Mouse (Mus musculus) liver, embryonic 14.5 days (tissue): ENCODE measurements at regions not wholly inside any gene's neighbourhood (a gene's known extent, or its start where the extent isn't known, plus 50 kb on each side); places are given as distances from the start of the nearest gene placed in this dataset.

Experiments used
- ATAC-seq: fragments of 200-750 bp; cut with Nextera tagmentation; 2 replicates; pipeline ENCODE4 v1.8.0; 2017; ENCODE audit warnings: moderate number of reproducible peaks, mild to moderate bottlenecking, moderate library complexity; ENCODE audit not compliant: insufficient read depth
- DNase-seq, 3 experiments: peaks; one replicate each; pipeline ENCODE4 v3.0.0-alpha.2; 2012 to 2013; ENCODE audit warnings: low read depth in 3 of 3, low spot score in 3 of 3
- H3K27ac ChIP-seq: fragments of 300-500 bp; sonication (generic); 2 replicates; pipeline ENCODE4 v1.5.1; 2014; ENCODE audit warnings: moderate library complexity, mild to moderate bottlenecking, control low read depth, inconsistent platforms
- H3K27me3 ChIP-seq: fragments of 300-500 bp; sonication (generic); 2 replicates; pipeline ENCODE4 v1.6.1; 2014; ENCODE audit warnings: mild to moderate bottlenecking, low read length, moderate library complexity; ENCODE audit not compliant: control insufficient read depth, insufficient read depth
- H3K36me3 ChIP-seq: fragments of 300-500 bp; sonication (generic); replicated peaks from 2 replicates; pipeline ENCODE4 v1.6.1; 2014; ENCODE audit warnings: low read depth; ENCODE audit not compliant: control insufficient read depth, insufficient read depth
- H3K4me1 ChIP-seq, 2 experiments: fragments of 200-500 bp in 1 of 2; fragments of 300-500 bp in 1 of 2; sonication (generic) in 1 of 2; replicated peaks; 2 replicates each; pipeline ENCODE4 v1.6.1; 2012 to 2014; ENCODE audit warnings: antibody characterized with exemption in 1 of 2, inconsistent platforms in 1 of 2, low read length in 1 of 2; ENCODE audit not compliant: control insufficient read depth in 2 of 2, insufficient read depth in 2 of 2
- H3K4me2 ChIP-seq: fragments of 300-500 bp; sonication (generic); 2 replicates; pipeline ENCODE4 v1.6.1; 2014; ENCODE audit warnings: low read depth, mild to moderate bottlenecking, control low read depth, moderate library complexity
- H3K4me3 ChIP-seq, 2 experiments: fragments of 200-500 bp in 1 of 2; fragments of 300-500 bp in 1 of 2; sonication (generic) in 1 of 2; 2 replicates each; pipeline ENCODE4 v1.5.1; 2012 to 2014; ENCODE audit warnings: low read depth in 2 of 2, low read length in 2 of 2, mild to moderate bottlenecking in 2 of 2, control low read depth in 1 of 2, inconsistent platforms in 1 of 2, moderate library complexity in 1 of 2; ENCODE audit not compliant: insufficient read depth in 1 of 2
- H3K9ac ChIP-seq: fragments of 300-500 bp; sonication (generic); replicated peaks from 2 replicates; pipeline ENCODE4 v1.6.1; 2014; ENCODE audit warnings: mild to moderate bottlenecking, control low read depth, moderate library complexity
- H3K9me3 ChIP-seq: fragments of 300-500 bp; sonication (generic); 2 replicates; pipeline ENCODE4 v1.6.1; 2016; ENCODE audit warnings: low read length, mixed read lengths; ENCODE audit not compliant: control insufficient read depth
- CTCF ChIP-seq: IDR thresholded peaks from 2 replicates; pipeline ENCODE4 v1.5.1; 2016; ENCODE audit warnings: antibody characterized with exemption, low read depth, control low read depth
- EP300 ChIP-seq: IDR thresholded peaks from 2 replicates; pipeline ENCODE4 v1.6.1; 2016; ENCODE audit warnings: antibody characterized with exemption, low read depth
- WGBS: fragments of 180-500 bp; shearing (Covaris S2); extraction: QIAGEN DNeasy Blood & Tissue Kit; methylation state at CpG from one replicate; pipeline ENCODE4 v1.1.7; 2014; ENCODE audit not compliant: insufficient replicate concordance; 5-methylcytosine and 5-hydroxymethylcytosine counted together

- Histone ChIP-seq H3K9ac (no peak overlapping the region), H3K4me1 (no peaks in the 10 kb centered on the region), H3K27ac (no peak overlapping the region), H3K4me2 (no peak overlapping the region), H3K4me3 (no peak overlapping the region), H3K9me3 (no peaks in the 10 kb centered on the region), H3K27me3 (no peaks in the 10 kb centered on the region), H3K36me3 (no peaks in the 10 kb centered on the region)
- TF ChIP-seq CTCF = no peak
- no peak for TF ChIP-seq EP300
- WGBS = 70% methylated on average over 1 of the region's 1 CpGs
- DNase-seq (no peak), ATAC-seq (no peak)
Observed at GRCm38 (mm10) chr4:124409279-124409678, 201.3 kb downstream of the 3100002H09Rik start.

DNA sequence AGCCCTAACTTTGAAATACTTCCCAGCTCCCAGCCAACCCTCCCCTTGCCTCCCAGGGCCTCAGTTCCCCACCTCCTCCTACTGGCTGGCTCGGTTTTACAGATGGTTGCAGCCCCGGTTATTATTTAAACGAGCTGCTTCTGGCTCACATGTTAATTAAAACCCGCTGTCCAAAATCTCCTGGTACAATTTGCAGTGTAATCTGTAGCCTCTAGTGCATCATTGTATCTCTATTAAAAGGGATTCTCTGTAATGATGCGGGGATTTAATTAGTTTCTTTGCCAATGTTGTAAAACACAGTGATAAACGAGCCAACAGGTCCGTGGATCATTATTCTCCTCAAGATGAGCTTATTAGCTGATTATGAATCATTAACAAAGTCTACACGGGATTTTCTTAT is 208.5 kb downstream of the 3100002H09Rik start:
- Histone ChIP-seq H3K9ac (no peak overlapping the region), H3K9me3 (no peaks in the 10 kb centered on the region), H3K36me3 (no peaks in the 10 kb centered on the region), H3K4me1 (no peaks in the 10 kb centered on the region), H3K4me2 (no peak overlapping the region), H3K27me3 (no peaks in the 10 kb centered on the region), H3K4me3 (no peak overlapping the region), H3K27ac (no peak overlapping the region)
- DNase-seq (no peak), ATAC-seq (no peak)
- WGBS = 52% methylated on average over 8 of the region's 8 CpGs
- TF ChIP-seq EP300 = no peak
- TF ChIP-seq CTCF = no peak

DNA sequence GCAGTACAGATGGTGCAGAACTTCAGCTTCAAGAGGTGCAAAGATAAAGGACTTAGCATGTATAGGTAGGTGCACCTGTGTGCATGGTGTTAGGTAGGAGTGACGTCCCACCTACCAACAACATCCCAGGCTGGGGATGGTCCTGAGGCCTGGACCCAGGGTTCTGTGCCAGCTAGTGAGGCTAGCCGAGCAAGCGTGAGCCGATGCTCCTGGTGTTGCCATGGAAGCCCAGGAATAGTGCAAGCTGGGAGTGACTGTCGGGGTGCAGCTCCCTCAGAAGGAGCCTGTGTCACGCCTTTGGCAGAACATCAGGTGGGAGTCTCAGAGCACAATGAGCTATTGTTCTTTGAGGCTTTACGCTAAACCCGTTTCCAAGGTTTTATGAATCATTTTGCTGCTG is 209.9 kb downstream of the 3100002H09Rik start:
- no peak overlapping the region for H3K4me3 ChIP-seq
- DNase-seq = no peak
- no peak overlapping the region for H3K27ac ChIP-seq
- H3K9me3 ChIP-seq = no peaks in the 10 kb centered on the region
- H3K9ac ChIP-seq = no peak overlapping the region
- no peaks in the 10 kb centered on the region for H3K36me3 ChIP-seq
- TF ChIP-seq CTCF (no peak), EP300 (no peak)
- H3K4me1 ChIP-seq = no peaks in the 10 kb centered on the region
- H3K4me2 ChIP-seq = no peak overlapping the region
- H3K27me3 ChIP-seq = no peaks in the 10 kb centered on the region
- ATAC-seq = no peak
- 61% methylated on average over 8 of the region's 8 CpGs for WGBS

DNA sequence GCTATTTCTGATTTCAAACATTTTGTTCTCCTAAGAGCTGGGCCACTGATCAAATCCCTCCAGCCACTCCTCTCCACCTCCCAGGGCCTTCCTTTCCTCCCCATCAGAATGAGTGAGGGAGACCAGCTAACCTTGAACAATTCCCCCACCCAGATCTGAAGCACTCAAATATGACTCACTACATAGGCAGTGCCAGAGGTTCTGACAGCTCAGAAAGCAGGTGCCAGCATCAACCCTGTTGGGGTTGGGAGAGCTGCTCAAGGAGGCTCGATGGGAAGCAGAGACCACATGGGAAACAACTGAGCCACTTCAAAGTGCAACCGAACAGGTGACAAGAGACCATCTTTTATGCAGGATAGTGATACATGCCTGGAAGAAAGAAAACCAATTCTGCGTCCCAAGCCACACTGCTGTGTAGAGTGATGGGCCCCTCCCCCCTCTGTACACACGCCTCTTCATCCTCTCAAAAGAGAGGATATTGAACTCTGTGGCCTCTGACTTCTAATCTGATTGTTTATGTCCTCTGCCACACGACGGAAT is 210.4 kb downstream of the 3100002H09Rik start:
- H3K36me3 ChIP-seq = no peaks in the 10 kb centered on the region

DNA sequence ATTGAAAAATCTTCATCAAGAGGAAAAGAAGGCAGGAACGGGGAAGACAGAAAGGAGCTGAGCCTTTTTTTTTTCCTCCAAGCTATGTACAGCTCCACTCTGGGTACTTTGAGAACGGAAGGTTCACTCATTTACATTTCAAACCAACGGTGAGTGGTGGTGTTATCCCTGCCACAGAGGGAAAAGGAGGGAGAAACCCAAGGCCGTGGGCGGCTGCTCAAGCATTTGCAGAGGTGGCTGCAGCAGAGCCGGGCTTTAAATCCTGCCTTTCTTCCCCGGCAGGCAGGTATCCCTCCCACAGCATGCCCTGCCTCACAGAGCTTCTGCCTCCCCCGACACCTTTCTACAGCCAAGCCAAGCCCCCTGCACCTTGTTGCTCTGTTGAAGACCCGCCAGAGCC is 212.2 kb downstream of the 3100002H09Rik start:
- Histone ChIP-seq H3K4me1 (no peaks in the 10 kb centered on the region), H3K9me3 (no peaks in the 10 kb centered on the region), H3K9ac (no peak overlapping the region), H3K27ac (no peak overlapping the region), H3K4me3 (no peak overlapping the region), H3K27me3 (no peaks in the 10 kb centered on the region), H3K4me2 (no peak overlapping the region), H3K36me3 (no peaks in the 10 kb centered on the region)
- 22% methylated on average over 9 of the region's 9 CpGs for WGBS
- ATAC-seq (no peak), DNase-seq (no peak)
- TF ChIP-seq CTCF = no peak
- no peak for TF ChIP-seq EP300

More for the DNA sequence above, 210.4 kb downstream of the 3100002H09Rik start:
- no peaks in the 10 kb centered on the region for H3K4me1 ChIP-seq
- no peaks in the 10 kb centered on the region for H3K27me3 ChIP-seq
- H3K9me3 ChIP-seq = no peaks in the 10 kb centered on the region
- no peak overlapping the region for H3K4me2 ChIP-seq
- DNase-seq = no peak
- H3K27ac ChIP-seq = no peak overlapping the region
- no peak overlapping the region for H3K4me3 ChIP-seq
- no peak for ATAC-seq
- WGBS = 58% methylated on average over 6 of the region's 6 CpGs
- TF ChIP-seq CTCF (no peak), EP300 (no peak)
- no peak overlapping the region for H3K9ac ChIP-seq
